Mouse (Mus musculus) gastrocnemius, postnatal 36 days (tissue): ENCODE measurements around the gene H3f3b. TPM values are rescaled to one million over a fixed set of nuclear protein-coding genes. Genes with fewer than 3 reads are reported as not detected.

Experiments
- DNase-seq, 2 experiments: peaks; one replicate each; pipeline ENCODE4 v3.0.0; 2022
- intact Hi-C: fragments of 180-260 bp; cut with DNase I; formaldehyde crosslinking; loops from one replicate; pipeline ENCODE4 v1.15.1; 2025
- total RNA-seq, 2 experiments: library from RNA; stranded (reverse); gene quantifications; 2 replicates each; pipeline ENCODE4 v1.2.3; 2021

H3f3b gene
- total RNA-seq, 2 experiments from 2014 or later = 56.1 to 75.3 TPM

DNA sequence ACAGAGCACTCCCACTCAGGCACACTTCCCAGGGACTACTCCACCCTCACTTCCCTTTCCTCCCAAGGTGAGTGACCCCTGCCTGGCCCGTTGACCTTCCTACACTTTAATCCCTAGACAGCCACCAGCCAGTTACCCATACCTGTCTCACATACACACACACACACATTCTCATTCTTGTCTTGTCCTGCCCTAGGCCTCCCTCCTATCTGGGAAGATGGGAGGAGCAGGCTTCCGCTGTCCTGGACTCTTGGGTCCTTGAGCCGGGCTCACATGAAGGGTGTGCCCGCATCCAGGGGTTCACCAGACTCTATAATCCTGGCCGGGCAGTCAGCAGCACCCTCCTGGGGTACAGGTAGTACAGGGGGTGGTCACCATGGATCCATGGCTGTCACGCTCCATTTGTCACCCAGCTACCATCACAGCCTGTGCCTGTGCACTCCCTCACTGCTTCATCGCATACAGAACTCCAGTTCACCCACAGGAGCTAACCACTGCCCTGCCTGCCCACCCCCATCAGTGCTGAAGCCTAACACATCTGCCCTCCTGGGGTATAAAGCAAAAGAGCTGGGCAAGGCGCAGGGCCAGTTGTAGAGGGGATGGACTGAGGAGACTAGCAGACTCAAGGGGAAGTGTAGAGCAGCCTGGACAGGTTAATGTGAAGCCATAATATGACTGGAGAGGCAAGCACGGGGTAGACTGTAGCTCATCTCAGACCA lies 21.9 kb downstream of the H3f3b start:
- no peak for DNase-seq
- intact Hi-C loops = no loop called here

DNA sequence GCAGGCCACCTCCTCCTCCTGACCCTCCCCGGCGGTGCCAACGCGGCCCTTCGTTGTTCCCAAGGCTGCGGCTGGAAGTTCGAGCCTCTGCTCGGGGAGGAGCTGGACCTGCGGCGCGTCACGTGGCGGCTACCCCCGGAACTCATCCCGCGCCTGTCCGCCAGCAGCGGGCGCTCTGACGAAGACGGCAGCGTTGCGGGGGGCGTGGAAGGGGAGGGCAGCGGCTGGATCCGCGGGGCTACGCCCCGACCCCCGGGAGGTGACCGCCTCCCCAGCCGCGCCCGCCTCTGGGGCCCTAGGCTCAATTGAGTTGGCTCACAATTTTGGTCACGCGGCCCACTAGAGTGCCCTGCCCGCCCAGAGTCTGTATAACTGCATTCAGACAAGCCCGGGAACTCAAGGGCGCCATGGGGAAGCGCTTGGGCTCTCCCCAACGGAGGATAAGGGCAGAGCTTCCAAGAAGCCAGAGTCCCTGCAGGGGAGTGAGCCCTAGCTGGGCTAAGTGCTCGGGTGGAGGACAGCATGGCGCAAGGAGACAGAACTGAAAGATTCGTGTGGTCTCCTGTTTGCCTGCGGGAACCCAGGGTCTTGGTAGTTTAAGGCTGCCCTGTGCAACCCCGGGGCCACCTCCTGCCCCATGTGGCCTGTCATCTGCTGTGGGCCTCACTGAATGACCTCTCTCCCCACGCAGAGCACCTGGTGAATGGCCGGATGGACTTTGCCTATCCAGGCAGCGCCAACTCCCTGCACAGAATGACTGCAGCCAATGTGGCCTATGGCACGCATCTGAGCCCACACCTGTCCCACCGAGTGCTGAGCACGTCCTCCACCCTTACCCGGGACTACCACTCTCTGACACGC lies 22.7 kb downstream of the H3f3b start:
- intact Hi-C loops = no loop called here
- DNase-seq = peak; percentile 74 to 82

DNA sequence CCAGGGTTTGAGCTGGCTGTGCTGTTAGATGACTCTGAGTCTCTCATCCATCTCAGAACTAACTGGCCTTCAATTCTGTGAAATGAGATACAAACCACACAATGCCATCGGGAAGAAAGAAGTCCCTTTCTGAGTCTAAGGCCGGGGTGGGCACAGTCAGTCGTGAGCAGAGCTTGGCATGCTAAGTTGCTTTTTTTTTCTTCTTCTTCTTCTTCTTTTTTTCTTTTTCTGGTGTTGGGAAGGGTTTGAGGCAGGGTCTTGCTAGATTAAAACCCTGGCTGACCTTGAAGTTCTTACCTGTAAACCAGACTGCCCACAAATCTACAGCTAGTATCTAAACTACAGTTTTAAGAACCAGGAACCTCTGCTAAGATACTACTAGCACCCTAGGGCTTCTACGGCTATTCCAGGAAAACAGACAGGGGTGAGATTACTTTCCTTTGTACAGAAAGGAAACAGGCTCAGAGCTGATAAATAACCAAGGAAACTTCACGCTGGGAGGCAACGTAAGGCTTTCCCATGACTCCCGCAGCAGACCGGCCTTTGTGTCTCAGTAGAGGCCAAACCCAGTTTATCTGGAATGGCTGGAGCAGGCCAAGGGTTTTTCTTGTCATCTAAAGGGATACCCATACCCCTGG lies 23.5 kb downstream of the H3f3b start:
- DNase-seq = no peak
- intact Hi-C loops = no loop called here

DNA sequence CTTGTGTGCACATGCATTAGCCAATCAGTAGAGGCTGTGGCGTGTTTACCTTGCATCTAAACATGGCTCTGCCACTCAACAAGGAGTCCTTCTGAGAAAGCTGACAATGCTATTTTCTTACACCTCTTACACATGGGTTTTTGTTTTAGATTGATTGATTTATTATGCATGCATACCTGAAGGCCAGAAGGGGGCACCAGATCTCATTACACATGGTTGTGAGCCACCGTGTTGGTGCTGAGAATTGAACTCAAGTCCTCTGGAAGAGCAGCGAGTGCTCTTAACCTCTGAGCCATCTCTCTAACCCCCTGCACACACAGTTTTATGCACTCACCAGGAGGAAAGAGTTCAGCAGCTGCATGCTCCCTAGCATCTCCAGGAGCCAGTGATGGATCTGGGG lies 24.9 kb downstream of the H3f3b start:
- no peak for DNase-seq
- intact Hi-C loops = no loop called here

DNA sequence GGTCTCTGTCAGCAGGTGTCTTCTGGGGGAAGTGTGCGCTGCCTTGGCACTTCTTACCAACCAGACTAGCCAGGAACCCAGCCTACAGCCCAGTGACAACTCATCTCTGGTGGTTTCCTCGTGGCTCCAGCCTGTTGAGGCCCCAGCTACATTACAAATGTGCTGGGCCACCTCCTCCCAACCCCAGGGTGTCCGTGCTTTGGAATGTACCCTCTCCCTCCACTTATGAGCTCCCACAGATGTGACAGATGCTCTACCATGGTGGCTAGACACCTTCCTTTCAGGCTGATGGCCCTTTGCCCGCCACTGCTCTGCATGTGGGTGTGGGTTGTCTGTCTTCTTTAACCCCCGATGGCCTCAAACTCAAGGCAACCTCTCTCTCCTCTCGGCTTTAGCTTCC lies 26.0 kb downstream of the H3f3b start:
- no peak for DNase-seq
- intact Hi-C loops = loop anchor here (2.0 kb wide), 1 partner anchor 63 kb away; no protein-coding TSS in a partner anchor

DNA sequence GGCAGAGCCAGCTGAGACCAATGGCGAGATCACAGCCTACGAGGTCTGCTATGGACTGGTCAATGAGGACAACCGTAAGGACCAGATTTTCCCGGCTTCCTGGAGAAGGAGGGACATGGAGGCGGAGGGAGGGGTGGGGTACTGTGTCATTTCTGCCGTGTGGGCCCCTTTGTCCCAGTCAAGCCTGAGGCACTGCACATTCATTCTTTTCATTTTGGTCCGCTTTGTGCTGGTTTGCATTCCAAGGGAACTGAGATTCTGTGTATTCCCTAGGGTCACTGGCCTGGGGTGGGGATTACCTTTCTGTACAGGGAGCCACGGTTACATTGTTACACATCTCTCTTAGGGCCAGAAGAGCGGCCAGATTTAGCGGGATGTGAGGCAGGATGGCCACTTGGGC lies 27.2 kb downstream of the H3f3b start:
- no peak for DNase-seq
- intact Hi-C loops = loop anchor here (2.0 kb wide), 1 partner anchor 62 kb away; no protein-coding TSS in a partner anchor

DNA sequence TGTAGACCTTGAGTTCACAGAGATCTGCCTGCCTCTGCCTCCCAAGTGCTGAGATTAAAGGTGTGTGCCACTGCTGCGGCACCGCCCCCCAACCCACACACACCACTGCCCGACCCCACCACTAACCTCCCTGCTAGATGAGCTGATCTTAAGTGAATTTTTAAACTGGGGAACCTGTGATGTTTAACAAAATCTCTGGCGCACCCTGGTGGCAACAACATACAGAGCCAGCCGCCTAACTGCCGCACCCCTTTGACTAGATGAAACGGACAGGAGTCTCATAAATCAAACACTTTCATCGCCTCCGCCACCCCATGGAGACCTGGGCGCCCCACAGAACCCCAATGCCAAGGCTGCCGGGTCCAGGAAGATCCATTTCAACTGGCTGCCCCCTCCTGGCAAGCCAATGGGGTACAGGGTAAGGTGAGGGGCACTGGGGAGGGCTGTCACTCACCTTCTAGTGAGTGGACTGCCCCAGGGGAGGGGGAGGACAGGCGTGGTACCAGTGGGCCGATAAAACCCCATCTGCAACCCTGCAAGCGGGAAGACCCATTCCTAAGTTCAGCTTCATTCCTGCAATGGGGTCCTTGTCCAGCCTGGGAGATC lies 28.1 kb downstream of the H3f3b start:
- intact Hi-C loops = loop anchor here (2.0 kb wide), 1 partner anchor 61 kb away; no protein-coding TSS in a partner anchor
- peak; percentile 63 to 67 for DNase-seq

DNA sequence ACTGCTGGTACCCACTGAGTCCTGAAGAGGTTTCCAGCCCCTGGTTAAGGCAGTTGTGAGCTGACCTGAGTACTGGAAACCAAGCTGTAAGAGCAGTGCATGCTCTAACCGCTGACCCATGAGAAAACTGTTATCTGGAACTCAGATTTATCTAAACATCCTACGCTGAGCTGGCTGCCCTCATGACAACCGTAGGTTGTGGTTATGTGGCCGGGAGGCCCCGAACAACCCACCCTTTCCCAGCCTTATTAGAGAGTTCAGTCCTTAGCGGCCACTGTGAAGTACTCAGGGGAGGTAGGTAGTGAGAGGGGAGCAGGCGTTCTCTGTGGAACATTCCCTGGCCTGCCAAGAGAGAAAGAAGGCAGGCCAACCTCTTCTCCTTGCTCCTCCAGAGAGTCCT lies 28.7 kb downstream of the H3f3b start:
- no peak for DNase-seq
- intact Hi-C loops = no loop called here

DNA sequence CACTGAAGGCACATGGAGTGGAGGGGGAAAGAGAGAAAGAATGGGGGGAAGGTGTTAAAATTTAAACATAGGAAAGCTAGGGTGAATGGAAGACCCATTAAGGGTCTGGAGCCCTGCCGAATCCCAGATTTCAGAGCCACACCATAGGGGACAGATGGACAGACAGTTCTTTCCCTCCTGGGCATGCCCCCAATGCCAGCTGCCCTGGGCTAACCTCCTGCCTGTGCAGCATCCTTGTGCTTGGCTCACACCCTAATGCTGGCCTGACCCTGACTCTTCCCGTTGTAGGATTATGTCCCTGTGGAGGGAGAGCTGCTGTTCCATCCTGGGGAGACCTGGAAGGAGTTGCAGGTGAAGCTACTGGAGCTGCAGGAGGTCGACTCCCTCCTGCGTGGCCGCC lies 30.1 kb downstream of the H3f3b start:
- intact Hi-C loops = no loop called here
- no peak for DNase-seq

DNA sequence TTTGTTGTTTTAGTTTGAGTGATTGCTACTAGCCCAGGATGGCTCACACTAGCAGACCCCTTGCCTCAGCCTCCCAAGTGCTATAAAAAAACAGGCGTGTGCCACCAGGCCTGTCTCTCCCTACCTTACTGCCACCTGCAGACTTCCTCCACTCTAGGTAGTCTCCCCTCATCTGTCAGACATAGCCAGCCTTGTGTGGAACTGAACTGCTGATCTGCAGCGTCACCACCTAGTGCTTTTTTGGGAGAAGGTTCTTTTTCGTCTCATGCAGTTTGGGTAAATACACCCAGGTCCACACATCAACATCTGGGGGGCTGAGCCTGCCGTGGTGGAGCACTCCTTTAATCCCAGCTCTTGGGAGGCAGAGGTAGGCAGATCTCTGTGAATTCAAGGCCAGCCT lies 30.7 kb downstream of the H3f3b start:
- intact Hi-C loops = no loop called here

DNA sequence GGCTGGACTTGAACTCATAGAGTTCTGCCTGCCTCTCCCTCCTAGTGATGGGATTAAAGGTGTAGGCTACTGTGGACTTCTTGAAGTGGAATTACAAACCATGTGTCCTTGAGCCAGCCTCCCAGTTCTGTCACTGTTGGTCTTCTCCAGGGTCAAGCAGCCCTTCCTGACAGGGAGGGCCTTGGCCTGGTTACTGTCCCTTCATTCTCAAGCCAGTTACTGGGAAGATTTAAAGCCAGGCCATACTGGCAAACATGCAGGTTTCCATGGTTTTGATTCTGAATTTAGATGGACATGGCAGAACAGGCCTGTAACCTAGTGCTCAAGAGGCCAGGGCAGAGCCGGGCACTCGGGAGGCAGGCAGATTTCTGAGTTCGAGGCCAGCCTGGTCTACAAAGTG lies 32.5 kb downstream of the H3f3b start:
- DNase-seq = no peak
- intact Hi-C loops = no loop called here

More for the DNA sequence above, 30.7 kb downstream of the H3f3b start:
- DNase-seq = no peak

DNA sequence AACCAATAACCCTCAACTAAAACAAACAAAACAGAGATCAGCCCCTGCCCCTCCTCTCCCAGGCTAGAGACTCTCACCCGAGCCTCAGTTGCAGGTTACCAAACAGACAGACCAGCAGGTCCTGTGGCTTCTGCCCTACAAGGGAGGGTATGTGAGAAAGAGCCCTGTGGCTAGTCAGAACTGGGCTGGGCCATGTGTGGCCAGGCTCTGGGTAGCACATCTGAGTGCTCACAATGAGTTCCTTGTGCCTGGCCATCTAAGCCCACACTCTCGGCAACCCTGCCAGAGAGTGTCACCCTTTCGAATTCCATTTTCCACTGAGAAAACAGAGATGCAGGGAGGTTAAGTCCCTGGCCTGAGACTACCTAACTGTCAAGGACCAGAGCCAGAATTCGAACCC lies 35.7 kb downstream of the H3f3b start:
- intact Hi-C loops = no loop called here

DNA sequence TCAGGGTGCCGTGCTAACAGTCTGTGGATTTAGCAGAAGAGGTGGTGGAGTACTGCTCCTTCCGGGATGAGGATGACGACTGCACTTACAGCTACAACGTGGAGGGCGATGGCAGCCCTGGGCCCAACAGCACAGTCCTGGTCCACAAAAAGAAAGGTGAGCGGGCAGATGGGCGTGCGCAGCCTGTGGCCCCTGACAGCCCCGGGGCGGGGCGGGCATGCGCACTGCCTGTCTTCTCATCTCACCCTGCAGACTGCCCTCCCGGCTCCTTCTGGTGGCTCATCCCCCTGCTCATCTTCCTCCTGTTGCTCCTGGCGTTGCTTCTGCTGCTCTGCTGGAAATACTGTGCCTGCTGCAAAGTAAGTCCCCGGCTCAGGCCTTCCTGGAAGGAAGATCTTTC lies 38.1 kb downstream of the H3f3b start:
- intact Hi-C loops = no loop called here
- DNase-seq = no peak

More for the DNA sequence above, 35.7 kb downstream of the H3f3b start:
- no peak for DNase-seq

DNA sequence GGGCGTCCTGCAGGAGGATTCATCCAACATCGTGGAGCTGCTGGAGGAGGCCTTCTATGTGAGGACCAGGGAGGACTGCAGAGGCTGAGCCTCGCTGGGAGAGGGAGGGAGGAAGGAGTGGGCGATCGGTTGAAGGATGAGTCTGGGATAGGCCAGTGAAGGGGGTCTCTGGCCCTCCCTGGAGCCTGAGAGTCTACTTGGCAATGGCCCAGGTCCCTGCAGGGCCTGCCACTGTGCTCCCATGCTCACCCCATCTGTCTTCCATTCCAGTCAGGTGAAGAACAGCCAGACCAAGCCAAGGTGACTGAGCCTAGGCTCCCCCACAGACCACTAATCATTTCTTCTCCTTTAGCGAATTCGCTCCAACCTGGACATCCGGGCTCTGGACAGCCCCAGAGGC lies 44.5 kb downstream of the H3f3b start:
- DNase-seq = no peak
- intact Hi-C loops = no loop called here

DNA sequence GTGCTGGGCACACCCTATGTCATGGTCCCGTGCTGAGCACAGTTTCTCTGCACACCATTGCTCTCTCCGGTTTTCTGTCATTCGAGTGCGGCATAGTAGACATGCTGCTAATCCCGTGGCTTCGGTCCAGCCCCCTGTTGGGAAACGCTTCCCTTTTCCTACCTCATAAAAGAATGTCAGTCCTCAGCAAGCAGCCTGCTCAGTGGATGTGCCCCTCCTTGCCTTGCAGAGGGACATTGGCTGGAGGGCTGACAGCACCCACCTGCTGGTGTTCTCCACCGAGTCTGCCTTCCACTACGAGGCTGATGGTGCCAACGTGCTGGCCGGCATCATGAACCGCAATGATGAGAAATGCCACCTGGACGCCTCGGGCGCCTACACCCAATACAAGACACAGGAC lies 45.3 kb downstream of the H3f3b start:
- no peak for DNase-seq
- intact Hi-C loops = no loop called here

DNA sequence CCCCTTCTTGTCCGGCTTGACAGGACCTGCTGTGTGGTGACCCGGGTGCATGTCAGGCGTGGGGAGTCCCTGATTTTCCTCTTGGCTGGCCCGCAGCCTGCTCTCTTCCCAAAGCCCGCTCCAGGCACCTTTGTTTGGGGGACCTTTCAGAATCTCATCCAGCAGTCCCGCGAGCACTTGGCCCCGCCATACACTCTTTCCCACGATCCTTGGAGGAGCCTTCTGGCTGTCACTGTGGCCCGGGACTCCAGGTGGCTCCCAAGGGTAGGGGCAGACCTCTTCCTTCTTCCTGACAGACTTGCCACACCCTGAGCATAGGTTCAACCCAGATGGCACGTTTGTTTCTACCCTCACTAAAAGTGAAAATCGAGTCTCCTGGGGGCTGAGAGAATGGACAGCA lies 52.2 kb downstream of the H3f3b start:
- intact Hi-C loops = no loop called here
- DNase-seq = no peak

DNA sequence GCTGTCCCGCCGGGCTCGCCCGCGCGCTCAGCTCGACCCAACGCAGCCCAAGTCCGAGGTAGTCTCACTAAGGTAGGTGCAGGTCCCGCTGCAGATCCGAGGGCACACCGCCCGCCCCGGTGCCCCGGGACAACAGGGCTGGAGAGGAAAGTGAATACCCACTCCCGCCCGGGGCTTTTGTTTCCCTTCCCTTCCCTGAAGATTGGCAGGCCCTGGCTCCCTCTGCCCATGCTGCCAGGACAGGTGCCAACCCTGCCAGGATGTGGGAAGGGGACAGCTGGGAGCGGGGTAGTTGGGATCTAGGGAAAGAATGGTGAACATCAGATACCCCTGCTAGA lies 52.7 kb downstream of the H3f3b start:
- no peak for DNase-seq
- intact Hi-C loops = no loop called here

DNA sequence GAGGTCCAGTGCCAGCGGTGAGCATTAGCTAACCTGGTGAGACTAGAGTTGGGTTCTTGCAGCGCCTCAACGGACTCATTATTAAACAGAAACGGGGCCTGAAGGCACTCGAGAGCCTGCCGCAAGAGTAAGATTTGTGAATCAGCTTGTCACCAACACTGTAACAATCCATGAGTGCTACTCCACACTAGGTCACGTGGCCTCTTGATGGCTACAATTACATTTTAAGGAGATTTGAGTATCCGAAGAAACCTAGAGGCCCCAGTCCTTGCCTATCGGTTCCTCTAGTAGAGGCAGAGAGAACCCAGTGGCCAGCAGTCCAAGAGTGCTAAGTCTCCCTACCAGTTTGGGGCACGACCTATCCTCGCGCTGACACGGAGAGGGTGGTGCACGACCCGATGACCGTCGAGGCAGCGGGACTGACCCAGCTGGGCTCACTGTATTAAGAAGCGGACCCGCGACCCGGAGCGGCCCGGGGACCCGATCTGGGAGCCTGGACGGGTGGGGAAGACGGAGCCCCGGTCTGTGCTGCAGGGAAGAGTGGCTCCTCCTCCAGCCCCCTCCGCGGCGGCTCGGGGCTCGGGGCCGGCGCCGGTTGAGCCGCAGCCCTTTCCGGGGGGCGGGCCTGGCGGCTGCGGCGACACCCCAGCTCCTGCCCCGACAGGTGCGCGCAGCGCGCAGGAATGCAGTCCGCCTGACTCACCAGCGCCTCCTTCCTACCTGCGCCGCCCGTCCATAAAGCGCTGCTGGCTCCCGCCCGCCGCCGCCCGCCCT lies 53.3 kb downstream of the H3f3b start, which contains the start of gene Itgb4:
Itgb4 (plus strand) TSS at position 401 of the 774 bp plus-strand sequence.
- DNase-seq = no peak

More for the DNA sequence above, 53.3 kb downstream of the H3f3b start, which contains the start of gene Itgb4:
- intact Hi-C loops = no loop called here
